Mouse (Mus musculus) gastrocnemius, postnatal 25 days (tissue): ENCODE data around the gene Mas1. TPM values are rescaled to one million over a fixed set of nuclear protein-coding genes. Genes with fewer than 3 reads are reported as not detected.
"Not testable (repeated sequence)": the region's sequence is repeated elsewhere in the genome, so short reads cannot be mapped to it uniquely, and the experiment has no call there.

ENCODE experiments used
- DNase-seq: peaks from one replicate; pipeline ENCODE4 v3.0.0; 2022
- long read RNA-seq, 2 experiments: library from polyadenylated mRNA; stranded (forward); transcript quantifications; one replicate each; pipeline ENCODE4 v2.0.0; 2021
- total RNA-seq, 2 experiments: library from RNA; stranded (reverse); gene quantifications; 1 replicate in 1 of 2; 2 replicates in 1 of 2; pipeline ENCODE4 v1.2.3; 2021

Mas1 gene
- under 1 TPM in 1 of 2 experiments, not detected in 1; 0.59 TPM for total RNA-seq
- long read RNA-seq, experiment 1, partial matches to known transcripts: 1 of 2 reads
- long read RNA-seq, experiment 1, other reads (novel, unspliced or antisense): 1 of 2 reads
- long read RNA-seq, experiment 2: 0 reads

GRCm38 (mm10) chr17:12868043-12868442, at the start of gene Mas1:
Gene Mas1, minus strand, starts transcription at chr17:12868143.
- no peak for DNase-seq

GRCm38 (mm10) chr17:12916588-12917380, 48.8 kb upstream of the Mas1 start:
- no peak for DNase-seq

- peak; percentile 100 for DNase-seq
Observed at GRCm38 (mm10) chr17:12915881-12916583, 48.1 kb upstream of the Mas1 start, which contains the start of gene Mrpl18. Gene Mrpl18, minus strand, starts transcription at chr17:12916345.

- no peak for DNase-seq
Observed at GRCm38 (mm10) chr17:12915488-12915880, 47.5 kb upstream of the Mas1 start, which contains the start of gene Tcp1. Gene Tcp1, plus strand, starts transcription at chr17:12915701.

GRCm38 (mm10) chr17:12910391-12910790, 42.4 kb upstream of the Mas1 start:
- no peak for DNase-seq

- DNase-seq: no peak
Observed at GRCm38 (mm10) chr17:12909361-12910280, 41.7 kb upstream of the Mas1 start, which contains the start of gene Pnldc1. Gene Pnldc1, minus strand, starts transcription at chr17:12910230.

- no peak for DNase-seq
Observed at GRCm38 (mm10) chr17:12906436-12906835, 38.5 kb upstream of the Mas1 start.

- no peak for DNase-seq
Observed at GRCm38 (mm10) chr17:12905810-12906209, 37.9 kb upstream of the Mas1 start.

- no peak for DNase-seq
Observed at GRCm38 (mm10) chr17:12904349-12904748, 36.4 kb upstream of the Mas1 start.

- no peak for DNase-seq
Observed at GRCm38 (mm10) chr17:12903372-12904333, 35.7 kb upstream of the Mas1 start.

- no peak for DNase-seq
Observed at GRCm38 (mm10) chr17:12902291-12902690, 34.3 kb upstream of the Mas1 start.

GRCm38 (mm10) chr17:12898607-12899006, 30.7 kb upstream of the Mas1 start:
- not testable (repeated sequence) for DNase-seq

- no peak for DNase-seq
Observed at GRCm38 (mm10) chr17:12897674-12898073, 29.7 kb upstream of the Mas1 start.

GRCm38 (mm10) chr17:12892033-12892432, 24.1 kb upstream of the Mas1 start:
- no peak for DNase-seq

GRCm38 (mm10) chr17:12891054-12891453, 23.1 kb upstream of the Mas1 start:
- no peak for DNase-seq

GRCm38 (mm10) chr17:12887021-12887775, 19.3 kb upstream of the Mas1 start:
- no peak for DNase-seq

GRCm38 (mm10) chr17:12886620-12887019, 18.7 kb upstream of the Mas1 start:
- no peak for DNase-seq

GRCm38 (mm10) chr17:12881216-12881615, 13.3 kb upstream of the Mas1 start:
- DNase-seq: no peak

GRCm38 (mm10) chr17:12880178-12880577, 12.2 kb upstream of the Mas1 start:
- peak; percentile 51 for DNase-seq

- no peak for DNase-seq
Observed at GRCm38 (mm10) chr17:12875734-12876133, 7.8 kb upstream of the Mas1 start, which contains the start of gene Mrgprh. Gene Mrgprh, plus strand, starts transcription at chr17:12876034.
